Mouse (Mus musculus) G1E (cell line): ENCODE measurements around the gene Wfdc12. TPM values are rescaled to one million over a fixed set of nuclear protein-coding genes. Genes with fewer than 3 reads are reported as not detected.

ENCODE experiments used
- ATAC-seq: 2 replicates; pipeline ENCODE4 v1.8.0; 2016; ENCODE audit warnings: mild to moderate bottlenecking; ENCODE audit not compliant: insufficient number of reproducible peaks, poor library complexity, low FRiP score, severe bottlenecking; ENCODE audit errors: extremely low read depth
- DNase-seq: peaks from one replicate; pipeline ENCODE4 v3.0.0; 2012; ENCODE audit warnings: low spot score
- H3K27me3 ChIP-seq: 2 replicates; pipeline ENCODE4 v1.6.1; 2012; ENCODE audit warnings: mild to moderate bottlenecking, low read length, inconsistent platforms; ENCODE audit not compliant: insufficient read depth
- H3K36me3 ChIP-seq: replicated peaks from 2 replicates; pipeline ENCODE3; 2012; ENCODE audit warnings: mild to moderate bottlenecking, inconsistent platforms
- H3K4me1 ChIP-seq: 2 replicates; pipeline ENCODE4 v1.6.1; 2012; ENCODE audit warnings: low read depth, low read length, inconsistent platforms, mixed read lengths; ENCODE audit not compliant: insufficient read depth
- H3K4me3 ChIP-seq: 2 replicates; pipeline ENCODE4 v1.5.1; 2012; ENCODE audit warnings: low read depth, mild to moderate bottlenecking, inconsistent platforms, low read length, moderate library complexity, mixed read lengths
- H3K9me3 ChIP-seq: replicated peaks from 2 replicates; pipeline ENCODE4 v1.6.1; 2012; ENCODE audit warnings: inconsistent platforms
- CTCF ChIP-seq: IDR thresholded peaks from 2 replicates; pipeline ENCODE4 v1.5.1; 2012; ENCODE audit warnings: low read depth, low read length, inconsistent platforms, mixed read lengths
- GATA1 ChIP-seq: IDR thresholded peaks from 2 replicates; pipeline ENCODE4 v1.6.1; 2012; ENCODE audit warnings: borderline replicate concordance, low read length, inconsistent platforms, mixed read lengths
- GATA2 ChIP-seq: IDR thresholded peaks from 2 replicates; pipeline ENCODE4 v1.6.1; 2012; ENCODE audit warnings: low read depth, low read length, inconsistent platforms, borderline replicate concordance
- POLR2AphosphoS5 ChIP-seq: IDR thresholded peaks from 2 replicates; pipeline ENCODE4 v1.6.1; 2012; ENCODE audit warnings: low read depth, low read length, inconsistent platforms; ENCODE audit not compliant: insufficient replicate concordance
- TAL1 ChIP-seq: conservative IDR thresholded peaks from 2 replicates; pipeline ENCODE4 v1.6.1; 2012; ENCODE audit warnings: low read depth, low read length, inconsistent platforms, mixed read lengths
- polyA plus RNA-seq: library from polyadenylated mRNA; stranded (reverse); fragments of >175 nt; gene quantifications from 2 replicates; pipeline ENCODE4 v1.2.3, GENCODE M21; 2012
- total RNA-seq, 2 experiments: library from RNA; stranded (forward) in 1 of 2; stranded (reverse) in 1 of 2; fragments of 200-1000 nt in 1 of 2; fragments of >200 nt in 1 of 2; fragmentation: Nextera tagmentation in 1 of 2; gene quantifications; 2 replicates each; pipeline ENCODE4 v1.2.3; 2014 to 2017

Wfdc12 gene
- total and polyA plus RNA-seq, 3 experiments: not detected

- H3K9me3 ChIP-seq: no peaks in the 10 kb centered on the region
- DNase-seq (no peak), ATAC-seq (peak; percentile 34; the same call in 1 of the 2 replicates)
- no peak for TF ChIP-seq CTCF
- TF ChIP-seq POLR2AphosphoS5: no peak
- no peak for TF ChIP-seq GATA2
- no peak for TF ChIP-seq TAL1
- no peak for TF ChIP-seq GATA1
- H3K4me3 ChIP-seq: no peak overlapping the region
- H3K36me3 ChIP-seq: no peaks in the 10 kb centered on the region
- peaks cover 5% of the 10 kb centered on the region; the same call in 1 of the 2 replicates for H3K27me3 ChIP-seq
- peaks cover 4% of the 10 kb centered on the region for H3K4me1 ChIP-seq
These were observed 5.7 kb upstream of the Wfdc12 start for GRCm38 (mm10) chr2:164195971-164196699.

GRCm38 (mm10) chr2:164194959-164195630 lies 4.7 kb upstream of the Wfdc12 start:
- Histone ChIP-seq H3K27me3 (peaks cover 6% of the 10 kb centered on the region; the same call in 1 of the 2 replicates), H3K36me3 (no peaks in the 10 kb centered on the region), H3K4me3 (no peak overlapping the region), H3K4me1 (peaks cover 4% of the 10 kb centered on the region), H3K9me3 (no peaks in the 10 kb centered on the region)
- ATAC-seq (no peak), DNase-seq (no peak)
- TF ChIP-seq CTCF (no peak), GATA1 (no peak), TAL1 (no peak), POLR2AphosphoS5 (no peak), GATA2 (no peak)

- Histone ChIP-seq H3K9me3 (no peaks in the 10 kb centered on the region), H3K4me3 (no peak overlapping the region), H3K36me3 (no peaks in the 10 kb centered on the region), H3K4me1 (peaks cover 4% of the 10 kb centered on the region), H3K27me3 (peaks cover 3% of the 10 kb centered on the region; the same call in 1 of the 2 replicates)
- DNase-seq (no peak), ATAC-seq (no peak)
- no peak for TF ChIP-seq GATA2
- no peak for TF ChIP-seq GATA1
- TF ChIP-seq POLR2AphosphoS5: no peak
- no peak for TF ChIP-seq CTCF
- no peak for TF ChIP-seq TAL1
These were observed 1.9 kb upstream of the Wfdc12 start for GRCm38 (mm10) chr2:164192279-164192678.

DNA sequence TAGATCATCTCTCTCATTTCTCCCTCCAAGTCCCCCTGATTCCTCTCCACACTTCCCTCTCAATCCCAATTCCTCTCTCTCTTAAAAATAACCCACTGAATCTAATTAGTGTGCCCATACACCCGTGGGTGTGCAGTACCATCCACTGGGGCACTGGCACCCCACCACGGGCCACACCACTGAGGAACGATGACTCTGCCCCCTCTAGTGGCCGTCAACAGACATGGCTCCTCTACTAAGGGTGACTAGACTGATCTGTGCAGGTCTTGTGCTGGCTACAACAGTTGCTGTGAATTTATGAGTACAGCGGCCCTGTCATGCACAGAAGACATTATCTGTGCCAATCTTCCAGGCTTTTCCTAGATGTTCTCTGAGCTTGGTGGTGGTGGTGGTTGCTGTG lies 1.7 kb downstream of the Wfdc12 start:
- DNase-seq (no peak), ATAC-seq (no peak)
- Histone ChIP-seq H3K9me3 (no peaks in the 10 kb centered on the region), H3K27me3 (peaks cover 6% of the 10 kb centered on the region; the same call in 1 of the 2 replicates), H3K36me3 (no peaks in the 10 kb centered on the region), H3K4me3 (no peak overlapping the region), H3K4me1 (no peaks in the 10 kb centered on the region)
- TF ChIP-seq GATA2 (no peak), TAL1 (no peak), GATA1 (no peak), CTCF (no peak), POLR2AphosphoS5 (no peak)

DNA sequence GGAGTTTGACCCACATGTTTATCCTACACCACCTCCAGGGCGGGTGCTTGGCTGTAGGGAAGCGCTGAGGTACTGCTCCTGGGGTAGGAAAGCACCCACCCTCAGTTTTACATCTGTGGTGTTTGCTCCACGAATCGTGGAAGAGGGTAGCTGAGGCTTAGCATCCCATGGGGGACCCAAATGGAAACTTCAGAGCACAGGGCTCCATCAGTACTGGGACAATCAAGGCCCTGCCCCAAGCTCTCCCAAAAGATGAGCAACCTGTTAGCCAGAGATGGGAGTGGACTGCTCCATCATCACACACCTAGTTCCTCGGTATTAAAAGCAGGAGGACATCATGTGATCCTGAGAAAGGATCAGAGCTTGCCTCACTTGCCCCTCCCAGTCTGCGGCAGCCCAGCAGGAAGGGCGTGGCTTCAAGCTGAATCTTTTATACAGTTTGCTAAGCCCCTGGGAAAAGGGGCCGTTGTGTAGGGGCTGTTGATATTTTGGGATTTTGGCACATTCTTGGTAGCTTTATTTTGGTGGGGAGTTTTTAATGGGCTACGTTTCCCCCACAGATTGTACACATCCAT lies 6.2 kb downstream of the Wfdc12 start:
- H3K4me1 ChIP-seq: no peaks in the 10 kb centered on the region
- H3K36me3 ChIP-seq: no peaks in the 10 kb centered on the region
- no peak overlapping the region for H3K4me3 ChIP-seq
- DNase-seq (no peak), ATAC-seq (no peak)
- no peaks in the 10 kb centered on the region for H3K9me3 ChIP-seq
- peaks cover 17% of the 10 kb centered on the region for H3K27me3 ChIP-seq
- no peak for TF ChIP-seq POLR2AphosphoS5
- TF ChIP-seq TAL1: no peak
- no peak for TF ChIP-seq CTCF
- TF ChIP-seq GATA2: no peak
- TF ChIP-seq GATA1: no peak

GRCm38 (mm10) chr2:164183340-164183739 lies 7.1 kb downstream of the Wfdc12 start:
- no peak for DNase-seq
- no peak for ATAC-seq
- H3K27me3 ChIP-seq: peaks cover 22% of the 10 kb centered on the region
- TF ChIP-seq GATA1 (no peak), GATA2 (no peak), TAL1 (no peak), POLR2AphosphoS5 (no peak), CTCF (no peak)
- H3K36me3 ChIP-seq: no peaks in the 10 kb centered on the region
- H3K4me3 ChIP-seq: no peak overlapping the region
- no peaks in the 10 kb centered on the region for H3K9me3 ChIP-seq
- no peaks in the 10 kb centered on the region for H3K4me1 ChIP-seq
